Mouse (Mus musculus): ENCODE results near the gene Tspan18.

DNA sequence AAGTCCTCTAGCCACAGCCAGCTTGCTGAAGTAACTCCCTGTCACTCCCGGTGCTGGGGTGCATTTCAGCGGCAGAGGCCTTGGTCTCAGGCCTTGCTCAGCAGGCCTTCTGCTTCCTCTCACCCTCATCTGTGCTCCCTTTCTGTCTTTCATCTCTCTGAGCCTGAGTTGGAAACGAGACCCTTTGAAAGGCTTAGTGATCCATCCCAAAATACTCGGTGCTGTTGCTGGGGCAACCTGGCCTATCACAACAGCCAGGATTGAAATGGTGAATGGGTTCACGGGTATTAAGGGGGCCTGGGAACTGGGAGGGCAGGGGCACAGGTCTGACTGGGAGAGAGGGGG, 105.9 kb downstream of the Tspan18 start:
- TF ChIP-seq POLR2A (IDR thresholded peaks at IDR 0.05; ENCODE audit: borderline replicate concordance, extremely low read depth, insufficient read depth, insufficient read length, poor library complexity, severe bottlenecking) = no peak
- no peak for TF ChIP-seq CTCF (IDR thresholded peaks at IDR 0.05; ENCODE audit: borderline replicate concordance, extremely low read depth, insufficient read depth, insufficient read length)

All from brain, embryonic 14.5 days (tissue).